Mouse (Mus musculus) adrenal gland, postnatal 36 days (tissue): Measurements from ENCODE around the gene Prkcb. TPM values are rescaled to one million over a fixed set of nuclear protein-coding genes. Genes with fewer than 3 reads are reported as not detected.

Experiments used
- DNase-seq, 2 experiments: peaks; one replicate each; pipeline ENCODE4 v3.0.0; 2021; ENCODE audit warnings: mixed read lengths in 1 of 2
- total RNA-seq, 2 experiments: library from RNA; stranded (reverse); gene quantifications; 2 replicates each; pipeline ENCODE4 v1.2.3; 2021

Prkcb gene
- total RNA-seq, 2 experiments from 2014 or later = 10.5 to 15.5 TPM

DNA sequence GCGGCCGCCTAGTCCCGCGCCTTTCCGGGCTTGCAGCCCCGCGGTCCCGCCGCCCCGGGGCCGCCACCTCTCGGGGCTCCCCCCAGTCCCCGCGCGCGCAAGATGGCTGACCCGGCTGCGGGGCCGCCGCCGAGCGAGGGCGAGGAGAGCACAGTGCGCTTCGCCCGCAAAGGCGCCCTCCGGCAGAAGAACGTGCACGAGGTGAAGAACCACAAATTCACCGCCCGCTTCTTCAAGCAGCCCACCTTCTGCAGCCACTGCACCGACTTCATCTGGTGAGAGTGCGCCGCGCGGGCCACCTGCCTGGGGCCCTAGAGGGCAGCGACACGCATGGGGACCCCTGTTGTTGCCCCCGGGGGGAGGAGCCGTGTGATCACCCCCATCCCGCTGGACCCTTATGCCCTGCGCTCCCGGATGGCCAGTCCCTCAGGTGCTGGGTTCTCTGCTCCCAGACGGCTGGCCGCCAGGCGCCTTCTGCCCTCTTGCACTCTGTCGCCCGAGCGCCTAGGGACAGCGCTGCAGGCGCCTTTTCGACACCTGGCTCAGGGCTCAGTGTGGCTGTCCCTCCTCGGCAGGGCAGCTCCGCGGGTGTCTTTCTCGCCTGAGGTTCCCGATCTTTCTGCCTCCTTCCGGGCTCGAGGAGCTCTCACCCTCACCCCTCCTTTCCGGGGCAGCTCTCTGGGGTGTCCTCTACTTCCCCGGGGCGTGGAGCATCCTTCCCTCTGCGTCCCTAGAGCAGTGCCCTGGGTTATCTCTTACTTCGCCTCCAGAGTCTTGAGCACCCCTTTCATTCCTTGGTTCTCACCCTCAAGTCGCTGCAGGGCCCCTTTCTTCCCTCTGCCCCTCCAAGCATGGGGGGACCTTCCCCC, 926 bp downstream of the Prkcb start:
- DNase-seq = peak; percentile 11 to 21

DNA sequence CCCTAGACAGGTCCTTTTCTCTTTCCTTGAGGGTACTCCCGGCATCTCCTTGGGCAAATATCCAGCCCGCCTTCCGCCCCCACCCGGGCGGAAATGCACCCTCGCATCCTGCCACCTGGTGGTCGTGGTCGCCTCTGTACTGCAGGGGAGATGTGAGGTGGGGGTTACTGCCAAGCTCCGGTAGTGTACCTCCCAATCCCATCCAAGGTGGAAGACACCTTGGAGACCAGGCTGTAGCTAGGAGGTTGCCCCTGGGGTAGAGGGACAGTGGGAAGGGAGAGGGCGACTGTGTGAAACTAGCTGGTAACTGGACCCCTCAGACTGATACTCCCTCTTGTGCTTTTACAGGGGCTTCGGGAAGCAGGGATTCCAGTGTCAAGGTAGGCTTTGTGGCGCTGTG, 1.6 kb downstream of the Prkcb start:
- peak in 1 of 2 experiments; percentile 15 for DNase-seq

DNA sequence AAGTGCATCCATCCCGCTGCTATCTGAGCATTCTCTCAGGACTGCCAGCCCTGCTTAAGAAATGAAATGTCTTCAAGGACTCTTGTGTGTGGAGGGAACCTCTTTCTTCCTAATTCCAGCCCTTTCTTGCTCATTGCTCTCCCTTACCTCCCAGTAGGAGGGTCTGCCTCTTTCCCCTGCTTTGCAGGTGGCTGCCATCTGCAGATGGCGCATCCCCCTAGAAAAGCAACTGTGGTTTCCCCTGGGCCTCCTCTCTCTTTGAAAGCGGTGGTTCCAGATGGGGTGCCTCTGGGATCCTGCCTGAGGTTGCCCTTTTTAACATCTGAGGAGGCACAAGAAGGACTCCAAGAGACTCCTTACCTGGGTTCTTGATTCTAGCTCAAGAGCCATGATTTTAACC, 2.2 kb downstream of the Prkcb start:
- no peak for DNase-seq

DNA sequence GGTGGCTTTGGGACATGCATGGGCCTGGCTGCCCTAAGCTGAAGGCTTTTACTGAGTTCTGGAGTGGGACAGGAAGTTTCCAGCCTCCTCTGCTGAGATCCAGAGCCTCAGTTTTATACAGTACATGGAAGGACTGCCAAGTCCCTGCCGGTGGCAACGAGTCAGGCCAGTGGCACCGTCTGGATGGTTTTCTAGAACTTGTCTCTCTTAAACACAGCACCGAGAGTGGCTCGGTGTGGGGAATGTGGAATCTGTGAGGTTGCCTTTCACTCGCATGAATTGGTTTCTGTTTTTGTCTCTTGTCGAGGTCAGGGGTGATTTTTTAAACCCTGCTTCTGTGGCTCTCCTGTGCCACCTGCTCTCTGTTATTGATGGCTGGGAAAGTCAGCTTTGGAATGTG, 3.6 kb downstream of the Prkcb start:
- DNase-seq = no peak

DNA sequence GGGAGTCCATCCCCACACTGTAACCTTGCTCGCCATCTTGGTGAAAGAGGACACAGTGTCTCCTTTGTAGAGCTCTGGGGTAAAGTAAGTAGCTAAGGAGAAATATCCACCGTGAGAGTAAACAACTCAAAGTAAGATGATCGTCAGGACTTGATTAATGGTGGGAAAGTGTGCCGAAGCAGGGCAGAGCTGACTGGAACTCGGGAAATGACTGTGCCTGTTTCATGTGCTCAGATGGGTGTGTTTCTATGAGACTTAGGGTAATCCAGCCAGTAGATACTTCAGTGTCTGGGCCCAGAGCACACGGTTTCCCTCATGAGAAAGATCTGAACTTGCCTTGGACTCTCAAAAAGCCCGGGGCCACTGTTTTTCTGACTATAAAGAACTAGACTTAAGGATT, 5.6 kb downstream of the Prkcb start:
- DNase-seq = no peak

DNA sequence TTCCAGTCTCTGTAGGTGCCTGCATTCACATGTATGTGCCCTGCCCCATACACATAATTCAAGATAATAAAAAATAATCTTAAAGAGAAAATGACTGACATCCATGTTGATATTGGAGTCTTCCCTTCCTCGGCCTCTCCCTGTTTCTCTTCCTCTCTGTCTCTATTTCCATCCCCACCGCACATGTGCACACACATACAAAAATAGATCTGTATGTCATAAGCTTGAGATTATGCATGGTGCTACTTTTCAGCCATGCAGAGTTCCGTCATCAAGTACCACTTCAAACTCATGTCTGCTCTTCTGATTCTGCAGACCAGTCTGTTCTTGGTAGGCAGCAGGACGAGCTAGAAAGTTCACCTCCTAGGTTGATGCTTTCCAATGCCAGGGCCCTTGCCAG, 6.8 kb downstream of the Prkcb start:
- DNase-seq = no peak

DNA sequence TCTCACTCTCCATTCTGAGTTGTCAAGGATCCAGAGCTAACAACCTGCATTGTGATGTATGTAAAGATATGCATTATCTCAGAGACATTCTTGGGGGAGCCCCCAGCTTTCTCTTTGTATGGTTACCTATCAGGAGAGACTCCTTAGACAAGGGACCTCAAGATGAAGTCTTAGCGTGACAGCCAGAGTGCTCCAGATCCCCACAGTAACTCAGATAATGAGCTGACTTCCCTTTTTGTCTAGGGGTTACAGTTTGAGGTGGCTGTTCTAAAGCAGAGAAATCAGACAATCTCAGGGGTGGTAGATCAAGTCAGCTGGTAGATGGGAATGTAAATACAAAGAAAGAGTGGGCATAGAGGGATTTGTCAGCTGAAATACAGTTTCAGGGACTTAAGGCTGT, 7.8 kb downstream of the Prkcb start:
- no peak for DNase-seq

DNA sequence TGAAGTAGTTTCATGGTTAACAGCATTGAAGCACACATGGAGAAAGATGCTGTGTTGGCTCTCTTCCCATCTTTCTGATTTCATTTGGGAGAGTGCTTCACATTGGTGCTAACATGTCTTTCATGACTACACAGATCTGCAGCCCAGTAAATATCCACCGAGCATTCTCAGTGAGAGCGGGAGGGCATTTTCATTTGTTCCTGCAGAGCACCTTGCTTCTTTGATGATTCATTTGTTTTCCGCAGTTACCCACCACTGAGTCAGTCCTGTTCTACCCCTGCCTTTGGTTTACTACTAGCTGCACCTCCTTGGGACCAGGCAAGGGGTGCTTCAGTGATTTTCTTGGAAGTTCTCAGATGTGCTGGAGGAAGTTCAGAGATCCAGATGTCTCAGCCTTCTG, 8.3 kb downstream of the Prkcb start:
- DNase-seq = no peak

DNA sequence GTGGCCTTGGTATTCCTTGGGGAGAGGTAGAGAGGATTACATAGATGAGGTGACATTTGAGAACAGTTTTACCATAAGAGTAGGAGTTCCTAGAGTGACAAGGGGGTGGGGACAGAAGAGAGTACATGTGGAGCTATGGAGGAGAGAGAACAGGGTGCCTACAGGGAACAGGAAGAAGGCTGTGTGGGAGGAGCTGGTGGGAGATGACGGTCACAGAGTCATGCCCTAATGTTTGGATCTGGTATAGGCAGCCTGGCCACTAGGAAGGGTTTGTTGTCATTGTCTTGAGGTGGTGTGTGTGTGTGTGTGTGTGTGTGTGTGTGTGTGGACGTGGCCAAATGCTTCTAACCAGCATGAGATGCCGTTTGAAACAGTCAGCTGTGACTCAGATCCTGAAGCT, 9.1 kb downstream of the Prkcb start:
- DNase-seq = peak; percentile 26 to 44

DNA sequence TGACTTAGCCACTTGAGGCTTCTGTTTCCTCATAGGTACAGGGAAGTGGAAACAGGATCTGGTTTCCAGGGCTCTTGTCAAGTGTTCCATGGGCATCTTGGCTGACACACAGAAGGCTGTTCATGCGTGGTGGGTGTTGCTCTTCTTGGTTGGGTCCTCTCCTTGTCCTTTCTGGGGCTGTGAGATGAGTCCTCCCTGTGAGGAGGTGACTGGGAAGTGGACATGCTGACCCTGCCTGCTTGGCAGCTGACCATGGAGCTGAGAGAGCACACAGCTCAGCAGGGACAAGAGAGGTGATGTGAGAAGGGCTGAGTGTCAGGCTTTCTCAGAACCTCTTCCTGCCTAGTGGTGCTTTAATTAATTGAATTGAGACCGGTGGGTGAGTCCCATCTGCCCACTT, 10.2 kb downstream of the Prkcb start:
- no peak for DNase-seq

DNA sequence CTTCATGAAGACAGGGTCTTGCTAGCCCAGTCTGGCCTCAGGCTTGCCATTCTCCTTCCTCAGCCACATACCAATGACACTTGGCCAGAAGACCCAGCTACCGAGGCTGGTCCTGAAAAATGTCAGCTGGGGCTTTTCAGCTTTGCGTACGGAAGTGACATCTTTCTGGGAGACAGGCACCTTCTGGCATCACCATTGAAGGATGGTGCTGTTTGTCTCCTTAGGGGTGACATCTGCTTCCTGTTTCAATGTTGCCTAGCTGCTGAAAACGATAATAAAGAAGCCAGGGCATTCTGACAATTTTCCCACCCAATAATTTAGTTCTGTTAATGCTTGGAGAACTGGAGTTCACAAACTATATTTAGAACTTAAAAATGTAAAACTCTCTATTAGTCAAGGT, 12.0 kb downstream of the Prkcb start:
- DNase-seq = no peak

DNA sequence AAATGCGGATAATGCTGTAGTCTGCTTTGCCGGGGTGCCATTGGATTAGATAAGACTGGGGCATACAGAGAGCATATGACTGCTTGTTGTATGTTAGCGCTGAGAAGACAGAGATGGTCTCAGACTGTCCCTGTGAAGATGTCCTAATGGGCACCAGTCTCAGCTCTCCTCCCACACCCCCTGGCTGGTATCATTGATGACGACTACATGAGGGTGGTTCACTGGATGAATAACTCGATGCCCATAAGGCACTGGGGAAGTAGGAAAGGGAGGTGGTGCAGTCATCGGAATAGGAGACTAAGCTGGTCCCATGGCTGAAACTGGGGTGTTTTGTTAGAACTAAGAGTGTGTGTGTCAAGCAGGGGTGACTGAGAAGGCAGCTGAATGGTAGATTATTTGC, 14.0 kb downstream of the Prkcb start:
- DNase-seq = no peak

DNA sequence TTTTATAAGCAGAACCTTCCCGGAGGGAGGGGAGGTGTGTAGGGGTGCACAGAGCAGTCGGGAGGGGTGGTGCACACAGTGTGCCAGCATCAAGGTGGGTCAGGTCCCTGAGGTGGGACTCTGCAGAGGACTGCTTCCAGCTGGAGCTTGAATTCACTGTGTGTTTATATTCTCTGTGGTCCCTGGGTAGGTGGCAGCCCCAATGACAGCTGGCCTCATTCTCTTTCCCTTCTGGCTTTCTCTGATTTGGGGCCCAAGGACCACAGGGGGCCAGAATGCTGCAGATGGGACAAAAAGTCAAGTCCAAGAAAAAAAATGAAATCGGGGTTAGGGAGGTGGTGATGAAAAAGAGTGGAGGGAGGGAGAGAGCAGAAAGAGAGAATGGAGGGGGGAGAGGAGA, 15.4 kb downstream of the Prkcb start:
- no peak for DNase-seq

DNA sequence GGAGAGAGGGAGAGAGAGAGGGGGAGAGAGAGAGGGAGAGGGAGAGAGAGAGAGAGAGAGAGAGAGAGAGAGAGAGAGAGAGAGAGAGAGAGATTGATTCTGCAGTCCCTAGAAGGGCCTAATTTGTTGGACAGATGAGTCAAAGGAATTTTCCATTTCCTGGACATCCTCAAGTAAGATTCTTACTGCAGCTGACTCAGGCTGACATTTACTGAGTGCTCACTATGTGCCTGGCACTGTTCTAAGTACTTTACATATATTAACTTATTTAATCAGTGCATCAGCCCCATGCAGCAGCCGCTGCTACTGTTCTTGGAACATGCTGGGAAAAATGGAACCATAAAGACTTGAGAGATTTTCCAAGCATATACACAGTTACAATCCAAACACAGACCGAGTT, 16.0 kb downstream of the Prkcb start:
- DNase-seq = no peak

DNA sequence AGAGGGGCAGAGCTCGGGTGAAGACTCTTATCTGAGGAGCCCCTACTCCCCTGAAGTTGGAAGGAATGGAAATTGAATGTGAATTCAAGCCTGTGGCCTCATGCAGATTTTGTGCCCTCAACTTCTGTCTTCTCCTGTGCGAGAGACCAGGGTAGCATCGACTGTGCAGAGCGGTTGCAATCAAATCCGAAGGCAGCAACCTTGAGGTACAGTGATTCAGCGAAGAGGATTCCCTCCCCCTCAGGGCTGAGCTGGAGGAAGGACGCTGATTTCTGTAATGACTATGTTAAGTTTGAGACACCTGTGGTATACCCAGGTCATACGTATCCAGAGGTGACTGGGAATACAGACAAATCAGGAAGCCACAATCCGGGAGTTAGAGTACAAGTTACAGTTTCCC, 18.7 kb downstream of the Prkcb start:
- peak; percentile 29 to 52 for DNase-seq

DNA sequence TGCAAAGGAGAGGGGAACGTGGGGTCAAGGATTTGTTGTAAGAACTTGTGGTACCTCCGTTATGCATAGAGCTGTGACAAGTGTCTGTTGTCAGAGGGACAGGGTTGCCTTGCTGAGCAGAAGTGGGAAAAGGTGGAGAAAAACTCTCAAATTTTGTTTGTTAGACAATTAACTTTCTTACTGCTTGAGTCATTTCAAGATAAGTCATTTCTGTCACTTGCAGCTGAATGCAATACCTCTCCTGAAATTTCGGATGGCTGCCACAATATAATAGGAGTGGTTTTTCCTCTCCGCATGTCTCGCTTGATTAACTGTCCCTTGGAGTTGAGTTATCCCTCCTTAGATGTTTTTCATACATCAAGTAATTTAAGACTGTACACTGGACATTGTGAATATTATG, 20.1 kb downstream of the Prkcb start:
- no peak for DNase-seq

DNA sequence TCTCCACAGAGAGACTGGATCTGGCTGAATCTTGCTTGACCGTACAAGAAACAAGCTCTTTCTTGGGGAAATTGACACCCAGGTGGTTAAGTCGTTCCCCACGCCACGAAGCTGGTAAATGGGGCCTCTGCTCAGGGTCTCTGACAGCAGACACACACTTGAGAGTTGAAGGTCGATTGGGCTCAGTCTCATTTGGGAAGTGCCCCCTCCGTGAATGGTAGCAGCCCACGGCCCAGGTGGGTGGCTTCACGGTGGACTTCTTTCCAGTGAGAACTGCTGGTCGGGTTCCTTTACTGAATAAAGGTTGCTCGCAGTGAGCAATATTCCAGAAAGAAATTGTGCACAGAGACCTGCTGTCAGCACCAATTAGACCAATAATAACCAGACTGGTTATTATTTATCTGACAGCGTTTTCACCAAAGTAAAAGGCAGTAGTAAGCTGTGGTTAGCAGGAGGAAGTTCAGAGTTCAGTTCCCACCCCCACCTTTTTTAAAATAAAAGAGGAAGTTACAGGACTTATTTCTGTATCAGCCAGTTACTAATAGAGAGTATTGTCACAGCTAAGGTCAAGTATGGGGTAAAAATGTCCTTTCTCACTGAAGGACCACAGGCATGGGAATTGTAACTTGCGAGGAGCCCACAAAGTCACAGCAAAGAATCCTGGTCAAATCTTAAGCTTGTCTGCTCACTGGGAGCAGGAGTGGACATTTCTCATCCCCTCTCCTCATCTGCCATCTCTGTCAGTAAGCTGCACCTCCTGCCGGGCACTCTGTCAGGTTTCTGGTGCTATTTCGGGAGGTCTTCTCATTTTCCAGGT, 21.6 kb downstream of the Prkcb start:
- no peak for DNase-seq

DNA sequence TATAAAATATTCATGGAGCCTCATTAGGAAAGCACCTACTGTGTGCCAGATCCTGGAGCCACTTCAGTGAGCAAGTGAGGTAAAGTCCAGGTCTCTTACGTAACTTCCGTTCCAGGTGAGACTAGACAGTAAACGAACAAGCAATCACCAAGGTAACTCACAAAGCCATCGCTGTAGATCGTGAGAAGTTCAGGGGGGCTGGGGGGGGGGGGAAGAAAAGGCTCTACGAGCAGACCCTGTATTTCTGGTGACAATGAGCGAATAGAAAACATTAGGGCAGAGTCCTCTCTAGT, 22.1 kb downstream of the Prkcb start:
- DNase-seq = no peak

DNA sequence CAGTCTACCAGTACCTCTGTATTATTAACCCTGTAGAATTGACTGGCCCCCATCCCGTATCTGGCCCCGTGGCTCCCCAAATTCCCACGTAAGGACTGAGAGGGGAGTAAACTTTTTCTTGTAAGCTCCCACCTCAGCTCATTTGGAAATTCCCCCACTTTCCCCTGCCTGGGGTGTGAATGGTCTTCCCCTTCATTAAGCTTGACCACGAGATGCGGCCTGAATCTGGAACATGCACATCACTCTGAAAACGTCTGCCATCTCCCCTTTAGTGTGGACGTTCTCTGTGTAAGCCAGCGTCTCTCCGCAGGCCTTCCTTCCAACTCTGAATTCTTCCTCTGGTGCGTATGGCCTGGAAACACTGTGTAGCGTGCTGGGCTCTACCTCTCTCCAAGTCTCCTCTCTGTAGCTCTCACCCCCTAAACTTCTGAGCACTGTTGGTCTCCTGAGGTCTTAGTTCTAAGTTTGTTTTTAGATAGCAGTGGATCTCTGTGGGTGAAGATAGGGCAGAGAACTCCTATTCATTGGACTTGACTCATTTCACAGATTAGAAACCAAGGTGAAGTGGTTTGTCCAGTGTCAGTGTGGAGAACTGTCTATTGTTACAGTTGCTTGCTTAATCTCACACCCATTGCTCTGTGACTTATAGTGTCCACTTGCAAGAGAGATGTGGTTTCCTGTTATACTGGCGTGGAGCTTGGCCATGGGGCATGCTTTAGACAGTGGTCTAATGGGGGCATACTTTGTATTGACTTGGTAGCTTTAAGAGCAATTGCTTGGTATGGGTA, 25.3 kb downstream of the Prkcb start:
- DNase-seq = no peak

DNA sequence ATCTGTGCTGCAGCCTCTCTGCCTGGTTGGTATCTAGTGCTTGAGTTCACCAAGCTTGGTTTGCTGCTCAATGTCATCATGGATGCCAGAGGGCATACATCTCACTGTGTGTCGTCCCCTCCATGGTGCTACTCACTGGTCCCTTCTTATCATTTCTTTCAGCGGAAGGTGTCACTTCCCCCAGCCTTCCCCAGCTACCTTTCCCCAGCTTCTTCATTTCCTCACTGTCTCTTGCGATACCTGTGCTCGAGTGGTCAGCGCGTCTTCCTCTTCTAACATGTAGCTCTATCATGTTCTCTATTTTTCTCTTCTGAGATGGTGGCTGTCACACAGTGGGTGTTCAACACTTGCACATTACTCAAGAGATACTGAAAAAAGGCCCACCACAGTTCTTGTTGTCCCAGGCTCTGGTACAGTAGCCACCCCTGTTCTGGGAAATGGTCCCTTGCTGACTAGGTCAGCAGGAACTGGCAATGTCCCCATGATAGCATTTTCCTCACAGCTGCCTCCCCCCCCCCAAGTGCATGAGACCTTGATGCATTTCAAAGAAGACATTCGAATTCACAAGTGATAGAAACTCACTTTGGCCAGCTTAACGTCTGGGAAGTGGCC, 27.3 kb downstream of the Prkcb start:
- DNase-seq = no peak

DNA sequence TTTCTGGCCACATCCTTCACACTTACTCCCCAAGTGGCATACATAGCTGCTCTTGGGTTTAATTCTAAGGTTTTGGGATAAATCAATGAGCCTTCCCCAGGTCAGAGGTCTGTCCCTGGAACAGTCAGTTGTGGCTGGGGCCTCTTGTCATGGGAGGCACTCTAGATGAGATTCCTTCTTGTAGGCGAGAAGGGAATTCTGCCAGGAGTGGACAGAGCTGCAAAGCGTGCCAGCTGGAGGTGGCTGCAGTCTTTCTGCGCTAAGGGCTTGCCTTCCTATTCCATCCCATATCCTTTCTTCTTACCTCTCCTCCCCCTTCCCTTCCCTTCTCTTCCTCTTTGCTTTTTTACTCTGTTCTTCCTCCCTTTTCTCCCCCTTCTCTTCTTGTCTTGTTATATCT, 28.1 kb downstream of the Prkcb start:
- no peak for DNase-seq

DNA sequence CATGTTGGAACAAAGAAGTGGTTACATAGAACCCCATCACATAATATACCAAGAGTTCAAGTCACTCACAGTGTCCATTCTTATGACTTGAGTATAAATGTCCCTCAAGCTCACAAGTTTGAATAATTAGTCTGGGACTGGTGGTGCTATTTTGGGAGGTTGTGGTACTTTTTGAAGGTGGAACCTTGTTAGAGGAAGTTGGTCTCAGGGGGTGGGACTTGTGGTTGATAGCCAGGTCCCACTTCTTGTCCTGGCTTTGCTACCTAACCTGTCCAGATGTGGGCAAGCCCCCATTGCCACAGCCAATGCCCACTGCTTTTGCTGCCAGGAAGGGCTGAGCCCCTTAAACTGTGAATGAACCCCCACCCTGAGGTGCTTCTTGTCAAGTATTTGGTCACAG, 28.9 kb downstream of the Prkcb start:
- DNase-seq = no peak

DNA sequence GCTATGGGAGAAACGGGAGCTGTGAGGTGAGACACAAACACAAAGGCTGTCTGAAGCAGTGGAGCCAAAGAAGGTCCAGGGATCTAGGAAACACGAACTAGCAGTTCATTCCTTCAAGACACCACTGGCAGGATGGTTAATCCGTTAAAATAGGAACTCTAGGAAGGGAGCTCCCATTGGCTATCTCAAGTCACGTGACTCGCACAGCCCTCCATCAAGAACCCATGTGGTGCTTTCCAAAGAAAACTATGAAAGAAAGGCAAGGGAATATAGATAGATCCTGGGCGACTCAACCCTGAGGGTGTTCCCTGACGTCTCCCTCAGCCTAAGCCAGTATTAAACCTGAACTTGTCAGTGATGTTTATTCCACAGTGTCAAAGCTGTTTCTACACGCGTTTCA, 31.0 kb downstream of the Prkcb start:
- no peak for DNase-seq
